Mouse (Mus musculus) small intestine, adult 2 months (tissue): ENCODE data around the gene Hivep3.

Experiments
- CTCF ChIP-seq: fragments of 200-500 bp; IDR thresholded peaks from 2 replicates; pipeline ENCODE4 v1.5.1; 2012; ENCODE audit warnings: low read depth, mild to moderate bottlenecking, control low read depth, inconsistent platforms, low read length, moderate library complexity, mixed read lengths; ENCODE audit not compliant: insufficient replicate concordance, insufficient read length; ENCODE audit errors: extremely low read depth
- POLR2A ChIP-seq: fragments of 200-500 bp; IDR thresholded peaks from 2 replicates; pipeline ENCODE4 v1.6.1; 2012; ENCODE audit warnings: low read depth, mild to moderate bottlenecking, control low read depth, inconsistent platforms, low read length, moderate library complexity

- TF ChIP-seq CTCF (no peak), POLR2A (no peak)
Measured at GRCm38 (mm10) chr4:119893255-119893779, 159.7 kb downstream of the Hivep3 start.
